Mouse (Mus musculus): ENCODE measurements around the gene Mmp19. TPM values are rescaled to one million over a fixed set of nuclear protein-coding genes. Genes with fewer than 3 reads are reported as not detected.
A peak's percentile ranks its signal among the peaks of the same experiment; 100 is the strongest.
"Not testable (repeated sequence)": the region's sequence is repeated elsewhere in the genome, so short reads cannot be mapped to it uniquely, and the experiment has no call there.

Gene Mmp19
- polyA plus RNA-seq, 1 experiment from 2014 or later: 0.51 TPM

- Histone ChIP-seq H3K9ac (peak within 1 kb of the TSS; percentile 92), H3K27ac (peak within 1 kb of the TSS; percentile 99), H3K4me3 (peak within 1 kb of the TSS; percentile 82), H3K4me1 (replicated peaks) (peaks cover 55% of the 10 kb centered on the region), H3K36me3 (peaks cover 46% of the 10 kb centered on the region), H3K9me3 (no peaks in the 10 kb centered on the region), H3K27me3 (no peaks in the 10 kb centered on the region), H3K4me2 (peak within 1 kb of the TSS; percentile 79)
- ATAC-seq (ENCODE audit: low FRiP score): peak; percentile 11; the same call in 1 of the 2 replicates
- under 1% methylated on average over 14 of the region's 14 CpGs for WGBS
Measured at GRCm38 (mm10) chr10:128803771-128804270, 13.1 kb downstream of the Mmp19 start, which contains the start of gene Dnajc14. Gene Dnajc14 (plus strand): TSS chr10:128804062.

- peaks cover 44% of the 10 kb centered on the region for H3K36me3 ChIP-seq
- H3K9me3 ChIP-seq: no peaks in the 10 kb centered on the region
- H3K4me3 ChIP-seq: peak within 1 kb of the TSS; percentile 82
- peak; percentile 73 for ATAC-seq (ENCODE audit: low FRiP score)
- H3K4me2 ChIP-seq: peak within 1 kb of the TSS; percentile 79
- H3K9ac ChIP-seq: peak within 1 kb of the TSS; percentile 92
- WGBS: under 1% methylated on average over 28 of the region's 28 CpGs
- no peaks in the 10 kb centered on the region for H3K27me3 ChIP-seq
- H3K27ac ChIP-seq: peak within 1 kb of the TSS; percentile 99
- H3K4me1 ChIP-seq (replicated peaks): peaks cover 62% of the 10 kb centered on the region
Measured at GRCm38 (mm10) chr10:128804271-128805091, 13.8 kb downstream of the Mmp19 start, which contains the start of gene Tmem198b. Gene Tmem198b (minus strand): TSS chr10:128804370.

- Histone ChIP-seq H3K4me2 (peak overlapping the region; percentile 79), H3K27me3 (no peaks in the 10 kb centered on the region), H3K27ac (peak overlapping the region; percentile 99), H3K9me3 (no peaks in the 10 kb centered on the region), H3K4me3 (peak overlapping the region; percentile 82), H3K36me3 (peaks cover 43% of the 10 kb centered on the region), H3K9ac (peak overlapping the region; percentile 92), H3K4me1 (replicated peaks) (peaks cover 70% of the 10 kb centered on the region)
- WGBS: under 1% methylated on average over 70 of the region's 70 CpGs
- peak; percentile 95 for ATAC-seq (ENCODE audit: low FRiP score)
Measured at GRCm38 (mm10) chr10:128805092-128806000, 14.6 kb downstream of the Mmp19 start.

- WGBS: 60% methylated on average over 6 of the region's 6 CpGs
- no peaks in the 10 kb centered on the region for H3K27me3 ChIP-seq
- peak overlapping the region; percentile 79 for H3K4me2 ChIP-seq
- H3K27ac ChIP-seq: peak overlapping the region; percentile 99; the same call in 1 of the 2 replicates
- H3K9ac ChIP-seq: peak overlapping the region; percentile 92
- no peaks in the 10 kb centered on the region for H3K9me3 ChIP-seq
- no peak for ATAC-seq (ENCODE audit: low FRiP score)
- peaks cover 38% of the 10 kb centered on the region for H3K36me3 ChIP-seq
- peaks cover 73% of the 10 kb centered on the region for H3K4me1 ChIP-seq (replicated peaks)
- peak overlapping the region; percentile 82 for H3K4me3 ChIP-seq
Measured at GRCm38 (mm10) chr10:128806086-128806485, 15.4 kb downstream of the Mmp19 start.

GRCm38 (mm10) chr10:128807018-128807417, 16.3 kb downstream of the Mmp19 start:
- Histone ChIP-seq H3K27ac (no peak overlapping the region), H3K4me2 (peak overlapping the region; percentile 79), H3K4me1 (replicated peaks) (peaks cover 69% of the 10 kb centered on the region), H3K4me3 (peak overlapping the region; percentile 82), H3K27me3 (no peaks in the 10 kb centered on the region), H3K9ac (peak overlapping the region; percentile 92), H3K36me3 (peaks cover 28% of the 10 kb centered on the region), H3K9me3 (no peaks in the 10 kb centered on the region)
- ATAC-seq (ENCODE audit: low FRiP score): no peak
- 96% methylated on average over 8 of the region's 8 CpGs for WGBS

- Histone ChIP-seq H3K9ac (no peak within 1 kb of the TSS), H3K27me3 (no peaks in the 10 kb centered on the region), H3K27ac (no peak within 1 kb of the TSS), H3K9me3 (no peaks in the 10 kb centered on the region), H3K4me2 (no peak within 1 kb of the TSS), H3K36me3 (peaks cover 63% of the 10 kb centered on the region), H3K4me3 (no peak within 1 kb of the TSS), H3K4me1 (replicated peaks) (peaks cover 6% of the 10 kb centered on the region)
- 90% methylated on average over 13 of the region's 13 CpGs for WGBS
- ATAC-seq (ENCODE audit: low FRiP score): no peak
Measured at GRCm38 (mm10) chr10:128817033-128817432, 26.3 kb downstream of the Mmp19 start, which contains the start of gene Sarnp. Gene Sarnp (plus strand): TSS chr10:128817333.

GRCm38 (mm10) chr10:128820217-128820616, 29.5 kb downstream of the Mmp19 start:
- no peak overlapping the region for H3K4me3 ChIP-seq
- no peak overlapping the region for H3K4me2 ChIP-seq
- H3K36me3 ChIP-seq: peaks cover 49% of the 10 kb centered on the region
- H3K27ac ChIP-seq: no peak overlapping the region
- H3K9me3 ChIP-seq: no peaks in the 10 kb centered on the region
- H3K4me1 ChIP-seq (replicated peaks): peaks cover 17% of the 10 kb centered on the region
- ATAC-seq (ENCODE audit: low FRiP score): no peak
- 91% methylated on average over 4 of the region's 4 CpGs for WGBS
- no peaks in the 10 kb centered on the region for H3K27me3 ChIP-seq
- no peak overlapping the region for H3K9ac ChIP-seq

- under 1% methylated on average over 46 of the region's 46 CpGs for WGBS
- H3K27ac ChIP-seq: peak within 1 kb of the TSS; percentile 77
Measured at GRCm38 (mm10) chr10:128821358-128822056, 30.8 kb downstream of the Mmp19 start, which contains the start of gene Ormdl2. Gene Ormdl2 (minus strand): TSS chr10:128821645.

GRCm38 (mm10) chr10:128822135-128822534, 31.4 kb downstream of the Mmp19 start:
- 8% methylated on average over 13 of the region's 13 CpGs for WGBS
- ATAC-seq (ENCODE audit: low FRiP score): no peak
- peak overlapping the region; percentile 77 for H3K27ac ChIP-seq

More at GRCm38 (mm10) chr10:128821358-128822056, 30.8 kb downstream of the Mmp19 start, which contains the start of gene Ormdl2:
- peak; percentile 100 for ATAC-seq (ENCODE audit: low FRiP score)
- Histone ChIP-seq H3K4me3 (peak within 1 kb of the TSS; percentile 92), H3K9ac (peak within 1 kb of the TSS; percentile 86), H3K4me1 (replicated peaks) (peaks cover 17% of the 10 kb centered on the region), H3K36me3 (peaks cover 36% of the 10 kb centered on the region), H3K27me3 (no peaks in the 10 kb centered on the region), H3K4me2 (peak within 1 kb of the TSS; percentile 85), H3K9me3 (no peaks in the 10 kb centered on the region)

GRCm38 (mm10) chr10:128823087-128823486, 32.4 kb downstream of the Mmp19 start:
- H3K27me3 ChIP-seq: not testable (repeated sequence)
- 85% methylated on average over 4 of the region's 4 CpGs for WGBS

More at GRCm38 (mm10) chr10:128822135-128822534, 31.4 kb downstream of the Mmp19 start:
- peaks cover 30% of the 10 kb centered on the region for H3K36me3 ChIP-seq
- peaks cover 17% of the 10 kb centered on the region for H3K4me1 ChIP-seq (replicated peaks)
- H3K9ac ChIP-seq: peak overlapping the region; percentile 86
- peak overlapping the region; percentile 85 for H3K4me2 ChIP-seq
- H3K4me3 ChIP-seq: peak overlapping the region; percentile 92
- no peaks in the 10 kb centered on the region for H3K27me3 ChIP-seq
- H3K9me3 ChIP-seq: no peaks in the 10 kb centered on the region

GRCm38 (mm10) chr10:128823821-128824220, 33.1 kb downstream of the Mmp19 start:
- no peaks in the 10 kb centered on the region for H3K27me3 ChIP-seq
- peaks cover 17% of the 10 kb centered on the region for H3K4me1 ChIP-seq (replicated peaks)
- H3K4me2 ChIP-seq: no peak overlapping the region
- H3K36me3 ChIP-seq: peaks cover 18% of the 10 kb centered on the region
- no peak overlapping the region for H3K27ac ChIP-seq
- H3K9me3 ChIP-seq: no peaks in the 10 kb centered on the region
- WGBS: 97% methylated on average over 9 of the region's 9 CpGs
- no peak for ATAC-seq (ENCODE audit: low FRiP score)
- no peak overlapping the region for H3K9ac ChIP-seq
- H3K4me3 ChIP-seq: no peak overlapping the region

More at GRCm38 (mm10) chr10:128823087-128823486, 32.4 kb downstream of the Mmp19 start:
- Histone ChIP-seq H3K4me1 (replicated peaks) (peaks cover 17% of the 10 kb centered on the region), H3K36me3 (peaks cover 24% of the 10 kb centered on the region), H3K4me2 (peak overlapping the region; percentile 85)
- not testable (repeated sequence) for H3K27ac ChIP-seq; H3K9me3 ChIP-seq; H3K9ac ChIP-seq; H3K4me3 ChIP-seq; ATAC-seq (ENCODE audit: low FRiP score)

Measured in hindbrain, embryonic 13.5 days (tissue).